Mouse (Mus musculus) left cerebral cortex, adult 9 months (tissue): ENCODE measurements around the gene Meis2.

Experiments
- DNase-seq, 2 experiments: peaks; one replicate each; pipeline ENCODE4 v3.0.0; 2022; ENCODE audit warnings: low spot score in 2 of 2

Gene Meis2

DNA sequence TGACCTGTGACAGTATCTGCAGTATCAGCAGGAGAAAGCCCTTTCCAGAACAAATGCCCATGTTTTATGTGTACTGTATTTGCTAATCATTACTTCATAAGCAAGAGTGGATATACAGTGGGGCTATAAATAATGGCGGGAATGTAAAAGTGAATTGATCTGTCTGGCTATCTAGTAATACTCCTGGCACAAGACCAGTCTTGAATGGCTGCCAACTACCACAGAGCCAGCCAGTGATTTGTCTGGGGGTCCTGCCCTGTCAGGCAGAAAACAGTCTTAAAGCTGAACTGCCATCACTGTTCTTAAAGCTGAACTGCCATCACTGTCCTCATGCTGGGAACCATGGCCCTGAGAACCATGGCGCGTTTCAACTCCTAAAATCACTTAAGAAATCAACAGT, 169.9 kb downstream of the Meis2 start:
- DNase-seq, result no peak

DNA sequence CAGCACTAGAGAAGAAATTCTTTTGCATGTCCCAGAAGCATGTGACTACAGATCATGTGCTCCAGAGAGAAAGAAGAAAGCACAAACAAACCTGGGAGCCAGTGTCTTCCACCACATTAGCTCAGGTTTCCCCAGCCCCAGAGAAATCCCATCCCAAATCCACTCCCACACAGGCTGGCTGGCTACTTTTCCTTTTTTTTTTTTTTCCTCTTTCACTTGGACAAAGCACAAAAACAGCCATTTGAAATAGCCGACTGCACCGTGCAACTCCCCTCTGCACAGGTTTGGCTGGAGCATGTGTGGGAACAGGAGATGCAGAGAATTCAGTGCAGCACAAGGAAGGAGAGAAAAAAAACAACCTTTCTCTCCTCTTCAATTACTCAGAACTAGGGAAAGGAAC, 170.4 kb downstream of the Meis2 start:
- DNase-seq, result no peak

DNA sequence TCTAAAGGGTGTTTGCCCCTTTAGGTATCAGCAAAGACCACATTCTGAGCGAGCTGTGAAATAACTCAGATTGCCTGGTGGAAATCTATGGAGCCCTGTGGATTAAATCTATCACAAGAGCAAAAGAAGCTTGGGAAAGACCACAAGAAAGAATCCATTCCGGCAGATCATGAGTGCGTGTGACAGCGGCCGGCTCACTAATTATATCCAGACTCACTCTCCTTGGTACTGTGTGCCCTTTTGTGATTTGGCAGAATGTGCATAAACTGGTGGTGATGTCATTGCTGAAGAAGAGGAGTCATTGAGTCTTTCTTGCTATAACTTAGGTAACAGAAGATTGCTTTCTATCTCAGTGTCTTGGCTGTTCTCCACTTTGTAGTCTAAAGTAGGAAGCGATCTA, 172.5 kb downstream of the Meis2 start:
- DNase-seq, result no peak

DNA sequence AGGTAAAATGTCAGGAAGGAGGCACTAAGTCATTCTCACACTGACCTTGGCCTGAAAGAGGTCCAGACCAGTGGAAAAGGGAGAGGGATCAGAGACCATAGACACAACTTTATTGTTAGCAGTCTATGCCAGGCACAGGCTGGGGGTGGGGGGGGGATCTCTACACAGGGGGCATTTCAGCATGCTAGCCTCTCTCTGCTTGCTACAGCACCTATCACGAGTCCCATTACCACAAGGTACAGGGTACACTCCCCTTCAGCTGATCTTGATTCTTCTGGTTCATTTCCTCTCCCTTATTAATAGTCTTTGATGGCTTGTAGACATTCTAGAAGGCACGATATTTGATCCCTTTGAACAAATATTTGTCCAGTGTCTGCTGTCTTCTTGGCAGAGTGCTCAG, 174.9 kb downstream of the Meis2 start:
- DNase-seq, result no peak

DNA sequence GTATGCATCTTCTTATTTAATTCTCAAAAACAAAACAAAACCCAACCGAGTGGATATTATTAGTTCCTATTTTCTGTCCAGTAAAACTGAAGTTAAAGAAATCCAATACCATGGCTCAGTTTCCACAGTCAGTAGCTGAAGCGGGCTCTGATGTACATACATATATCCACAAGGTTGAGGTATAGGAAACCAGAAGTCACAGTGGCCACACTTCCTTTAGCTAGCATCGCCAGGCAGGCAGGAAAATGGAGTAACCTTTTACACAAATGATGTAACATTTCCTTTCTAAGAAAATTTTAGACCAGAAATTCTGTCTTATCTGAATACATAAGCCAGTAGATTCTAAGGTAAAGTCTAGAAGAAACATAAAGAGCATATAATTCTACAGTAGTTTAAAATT, 175.6 kb downstream of the Meis2 start:
- DNase-seq, result no peak

DNA sequence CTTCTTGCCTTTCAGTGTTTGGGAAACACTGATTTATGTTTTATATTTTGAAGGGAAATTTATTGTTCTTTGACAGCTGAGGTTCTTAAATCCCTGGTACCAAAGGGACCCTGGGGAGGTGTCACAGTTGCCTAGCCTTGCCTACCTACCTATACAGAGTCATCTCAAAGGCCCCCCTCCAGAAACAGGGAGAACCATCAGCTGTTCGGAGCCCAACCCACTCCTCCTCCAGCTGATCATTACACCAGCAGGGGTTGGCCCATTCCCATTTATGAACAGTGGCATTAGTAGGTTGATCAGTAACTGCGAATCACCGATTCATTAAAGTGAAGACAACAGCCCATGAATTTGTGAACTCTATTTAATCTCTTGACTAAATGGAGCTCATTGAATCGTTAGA, 176.4 kb downstream of the Meis2 start:
- DNase-seq, result no peak

DNA sequence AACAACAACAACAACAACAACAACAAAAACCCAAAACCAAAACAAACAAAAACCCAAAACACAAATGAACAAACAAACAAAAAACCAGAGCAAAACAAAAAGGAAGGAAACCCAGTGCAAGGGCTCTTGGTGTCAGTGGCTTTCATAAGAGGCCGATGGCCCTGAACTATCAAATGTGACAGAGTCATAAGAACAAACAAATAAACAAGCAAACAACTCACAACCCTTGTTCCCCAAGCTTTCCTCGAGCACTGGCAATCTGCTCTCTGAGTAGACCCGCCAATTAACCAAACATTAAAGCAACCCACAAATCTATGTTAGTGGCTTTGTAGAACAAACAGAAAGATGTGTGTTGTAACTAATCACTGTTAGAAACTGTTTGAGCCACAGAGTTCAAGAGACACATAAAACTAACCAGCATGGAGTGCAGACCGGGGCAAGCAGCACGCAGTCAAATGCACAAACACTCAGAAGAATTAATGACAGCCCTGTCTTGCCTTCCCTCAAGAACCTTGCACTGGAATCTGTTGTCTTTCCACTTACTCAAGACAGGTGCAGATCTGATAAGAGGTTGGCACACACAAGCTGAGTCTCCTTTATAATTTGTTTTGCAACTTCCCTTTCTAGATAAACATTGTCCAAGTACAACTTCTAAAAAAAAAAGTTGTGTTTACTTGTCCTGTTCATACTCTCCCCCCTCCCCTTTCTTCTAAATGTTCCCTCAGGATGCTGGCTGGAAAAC, 177.1 kb downstream of the Meis2 start:
- no peak for DNase-seq

DNA sequence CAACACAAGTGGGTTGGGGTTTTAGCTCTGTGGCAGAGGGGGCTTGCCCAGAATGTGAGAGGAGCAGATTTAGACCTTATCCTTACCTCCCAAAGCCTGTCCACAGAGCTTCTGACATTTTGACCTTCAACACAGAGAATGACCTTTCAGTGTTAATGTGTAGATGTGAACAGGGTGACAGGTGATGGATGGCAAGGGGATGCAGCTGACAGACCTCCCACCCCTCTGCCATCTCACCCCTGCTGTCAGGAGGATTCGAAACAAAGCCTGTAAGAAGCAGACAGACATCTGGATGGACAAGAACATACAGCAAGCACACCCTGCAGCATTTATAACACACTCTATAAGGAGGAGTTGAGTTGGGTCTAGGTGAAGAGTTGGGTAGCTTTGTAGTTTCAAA, 178.0 kb downstream of the Meis2 start:
- DNase-seq, result no peak

DNA sequence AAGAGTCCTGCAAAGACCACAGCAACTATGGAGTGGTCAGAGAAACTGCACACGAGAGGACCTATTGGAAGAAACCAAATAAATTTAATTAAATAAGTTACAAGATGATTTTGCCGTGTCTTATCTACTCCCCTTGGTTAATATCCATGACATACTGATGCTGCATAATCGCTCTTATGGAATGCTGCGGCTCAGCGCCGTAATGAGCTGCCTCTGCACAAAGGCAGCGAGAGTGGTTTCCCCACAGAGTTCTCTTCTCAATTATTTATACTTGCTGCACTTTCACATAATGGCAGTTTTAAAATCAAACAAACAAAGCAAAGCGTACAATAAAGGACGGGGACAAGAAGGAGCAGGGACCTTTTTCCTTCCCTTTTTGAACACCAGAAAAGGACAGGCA, 181.5 kb downstream of the Meis2 start:
- no peak for DNase-seq

DNA sequence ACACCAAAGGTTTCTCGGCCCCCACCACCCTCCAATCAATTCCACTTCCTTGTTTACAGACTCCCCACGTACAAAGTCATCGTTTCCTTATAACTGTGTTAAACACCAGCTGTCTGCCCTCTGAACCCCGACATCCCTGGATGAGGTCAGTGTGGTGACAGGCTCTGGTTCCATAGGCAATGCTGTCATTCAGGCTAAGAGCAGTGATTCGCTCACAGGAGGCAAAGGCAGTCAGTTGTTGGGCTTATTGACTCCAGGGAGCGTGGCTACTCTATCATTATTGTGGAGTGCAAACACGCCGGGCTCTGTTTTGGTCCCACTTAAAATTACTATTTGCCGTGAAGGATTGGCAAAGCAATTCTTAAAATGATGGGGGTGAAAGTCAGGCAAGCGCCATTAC, 182.1 kb downstream of the Meis2 start:
- DNase-seq, result no peak

DNA sequence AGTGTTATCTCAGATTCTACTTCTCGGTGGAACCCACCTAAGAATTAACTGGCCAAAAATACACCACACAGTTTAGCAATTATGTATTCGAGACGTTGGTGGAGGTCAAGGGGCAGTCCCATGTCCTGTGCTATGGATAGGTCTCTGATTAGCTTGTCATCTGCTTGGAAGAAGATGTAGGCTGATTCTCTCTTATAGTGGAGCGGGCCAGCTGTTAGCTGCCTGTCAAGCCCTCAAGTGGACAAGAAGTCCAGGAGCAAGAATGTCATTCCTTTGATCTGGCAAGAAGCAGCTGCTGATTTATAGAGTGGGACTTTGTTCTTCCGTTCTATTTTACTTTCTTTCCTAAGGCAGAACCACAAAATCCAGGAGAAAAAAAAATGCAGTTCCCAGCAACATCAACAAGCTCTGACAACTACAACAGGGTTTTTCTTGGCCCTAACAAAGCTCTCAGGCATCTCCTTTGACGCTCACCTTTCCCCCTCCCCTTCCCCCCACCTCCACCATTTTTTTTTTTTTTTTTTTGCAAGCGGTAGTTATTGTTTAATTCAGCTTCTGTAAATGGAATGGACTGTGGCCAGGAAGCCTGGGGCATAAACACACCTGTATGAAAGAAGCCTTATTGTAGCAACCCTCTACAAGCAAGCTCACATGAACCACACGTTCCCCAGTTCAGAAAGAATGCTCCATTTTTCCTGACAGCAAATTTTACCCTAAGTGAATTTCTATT, 189.7 kb downstream of the Meis2 start:
- no peak for DNase-seq

DNA sequence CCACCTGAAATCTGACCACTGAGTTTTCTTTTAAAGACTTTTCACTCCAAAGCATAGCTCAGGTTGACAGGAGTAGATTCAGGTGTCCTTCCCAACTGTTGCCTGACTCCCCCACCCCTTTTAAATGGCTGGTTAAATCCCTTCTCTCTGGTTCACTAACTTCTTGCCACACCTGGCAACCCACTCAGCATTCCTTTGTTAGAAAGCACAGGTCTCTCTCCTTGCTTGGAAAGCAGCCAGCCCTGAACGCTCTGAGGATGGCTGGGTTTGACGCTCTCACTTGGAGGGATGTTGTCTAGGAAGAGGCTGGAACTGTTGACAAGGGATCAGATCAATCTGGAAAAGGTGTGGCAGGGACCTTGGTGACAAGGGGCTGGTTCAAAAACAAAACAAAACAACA, 192.8 kb downstream of the Meis2 start:
- DNase-seq, result no peak

DNA sequence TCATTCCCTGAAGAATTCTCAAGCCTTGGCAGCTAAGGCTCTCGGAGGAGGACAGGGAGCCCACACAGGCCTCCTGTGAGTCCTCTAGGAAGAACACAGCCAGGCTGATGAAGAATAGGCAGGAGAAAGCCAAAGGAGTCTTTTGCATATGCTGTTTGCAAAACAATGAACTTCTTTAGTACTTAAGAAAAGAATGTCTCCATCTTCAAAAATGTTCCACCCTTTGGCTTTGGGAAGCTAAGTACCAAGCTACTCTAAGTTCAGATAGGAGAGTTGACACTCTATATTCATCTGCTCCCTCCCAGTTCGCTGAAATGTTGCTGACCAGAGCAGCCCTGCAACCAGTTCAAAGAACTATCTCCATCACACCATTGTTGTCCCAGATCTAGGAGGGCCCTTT, 195.7 kb downstream of the Meis2 start:
- no peak for DNase-seq

DNA sequence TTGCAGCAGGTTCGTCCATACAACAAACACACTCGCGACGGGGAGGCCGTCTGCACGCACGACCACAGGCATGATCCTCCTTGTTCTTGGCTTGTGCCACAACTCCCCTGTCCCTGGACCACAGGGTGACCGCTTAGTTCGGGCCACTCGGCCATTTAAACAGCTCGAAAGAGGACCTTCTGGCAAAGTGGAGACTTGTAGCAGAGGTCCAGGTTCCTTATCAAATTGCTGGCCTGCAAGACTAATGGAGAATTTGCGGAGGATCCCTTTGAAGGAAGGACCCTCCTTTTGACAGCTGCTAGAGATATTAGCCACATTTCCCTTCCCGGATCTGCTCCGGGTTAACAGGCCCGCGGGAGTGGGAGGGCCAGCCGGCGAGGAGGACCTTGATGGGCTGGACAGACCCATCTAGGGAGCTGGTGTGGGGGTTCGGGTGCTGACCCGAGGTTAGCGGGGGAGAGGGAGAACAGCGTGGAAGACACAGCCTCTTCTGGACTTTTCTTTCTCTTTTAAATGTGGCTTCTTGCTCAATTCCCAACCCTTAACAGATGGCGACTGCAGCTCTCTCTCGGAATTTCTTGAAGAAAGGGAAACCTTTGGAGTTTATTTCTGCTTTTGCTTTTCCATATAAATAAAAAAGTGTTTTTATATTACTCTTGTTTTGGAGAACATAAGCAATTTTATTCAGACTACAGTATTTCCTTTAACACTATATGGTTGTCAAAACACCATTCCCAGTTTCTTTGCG, 204.9 kb downstream of the Meis2 start:
- DNase-seq, result no peak

DNA sequence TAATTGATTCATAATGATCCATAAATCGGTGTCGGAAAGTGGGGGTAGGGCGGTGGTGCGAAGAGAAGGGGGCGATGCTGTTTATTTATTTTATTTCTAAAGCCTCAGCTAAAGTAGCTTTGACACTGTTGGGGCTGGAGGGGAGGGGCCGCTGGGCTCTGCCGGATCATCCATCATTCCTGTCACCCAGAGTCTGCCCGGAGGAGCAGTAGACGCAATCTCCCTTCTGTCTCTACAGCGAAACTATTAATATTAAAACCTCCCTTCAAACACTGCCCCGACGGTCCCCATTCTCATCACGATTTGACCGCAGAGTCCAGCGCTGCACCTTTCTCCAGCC, 205.5 kb downstream of the Meis2 start:
- DNase-seq, result no peak

DNA sequence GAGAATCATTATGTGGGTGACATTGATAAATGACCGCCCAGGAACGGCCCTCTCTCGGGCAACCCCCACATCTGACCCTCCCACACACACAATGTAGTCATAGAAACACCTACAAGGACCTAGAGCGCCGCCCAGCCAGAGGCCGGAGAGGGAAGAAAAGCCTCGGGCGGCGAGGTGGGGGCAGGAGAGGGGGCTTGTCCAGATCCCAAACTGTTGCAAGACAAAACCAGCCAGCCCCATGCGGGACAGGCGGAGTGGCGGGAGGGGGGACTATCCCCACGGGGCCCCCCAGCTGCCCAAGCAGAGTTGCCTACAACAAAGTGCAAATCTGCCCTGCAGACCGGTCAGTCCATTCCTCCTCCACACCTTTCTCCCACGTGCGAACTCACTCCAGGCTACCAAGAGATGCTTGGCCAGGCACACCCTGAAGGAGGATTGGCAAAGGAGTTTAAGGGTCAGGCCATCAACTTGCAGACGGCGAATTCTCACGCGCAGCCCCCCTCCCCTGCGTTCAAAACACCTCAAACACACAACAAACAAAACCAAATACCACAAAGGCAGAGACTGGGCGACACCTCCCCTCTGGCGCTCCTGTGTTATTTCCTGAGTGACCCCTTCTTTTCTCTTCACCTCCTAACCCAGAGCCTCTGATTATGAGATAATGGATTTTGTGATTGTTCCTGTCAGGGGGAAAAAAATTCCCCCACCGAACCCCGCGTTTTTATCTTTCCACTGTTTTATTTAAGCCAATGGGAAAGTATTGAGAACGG, 206.1 kb downstream of the Meis2 start:
- DNase-seq, result no peak

DNA sequence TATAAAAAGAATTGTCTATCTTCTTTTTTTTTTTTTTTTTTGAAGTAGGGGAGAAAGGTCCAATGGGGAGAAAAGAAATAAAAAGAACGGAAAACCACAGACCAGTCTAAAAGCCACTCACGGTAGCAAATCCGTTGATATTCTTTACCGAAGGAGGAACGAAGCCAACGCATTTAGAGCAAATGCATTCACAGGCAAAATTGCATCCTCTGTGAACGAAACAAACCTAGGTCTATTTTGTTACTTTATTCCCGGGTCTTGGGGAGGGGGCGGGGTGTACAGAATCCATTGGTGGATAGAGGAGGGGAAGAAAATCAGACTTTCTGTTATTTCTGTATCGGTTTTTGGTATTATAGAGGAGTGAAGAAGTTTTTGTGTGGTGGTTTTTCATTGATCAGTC, 206.7 kb downstream of the Meis2 start:
- no peak for DNase-seq

DNA sequence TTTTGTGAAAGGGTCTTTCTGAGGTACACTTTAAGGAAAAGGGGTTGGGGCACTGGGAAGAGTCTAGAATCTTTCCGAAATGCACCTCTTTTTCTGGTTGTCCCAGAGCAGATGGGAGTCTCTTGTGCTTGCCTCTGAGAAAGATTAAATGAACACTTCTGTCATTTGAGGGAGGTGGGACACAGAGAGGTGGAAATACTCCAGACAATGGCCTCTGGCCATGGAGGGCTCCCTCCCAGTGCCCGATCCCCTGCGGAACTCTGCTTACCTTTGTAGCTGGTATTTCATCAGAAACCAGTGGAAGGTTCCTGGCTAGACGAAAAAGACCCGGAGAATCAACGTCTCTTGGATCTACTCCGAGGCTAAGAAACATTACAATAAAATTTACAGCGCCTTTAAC, 207.4 kb downstream of the Meis2 start:
- DNase-seq, result no peak

DNA sequence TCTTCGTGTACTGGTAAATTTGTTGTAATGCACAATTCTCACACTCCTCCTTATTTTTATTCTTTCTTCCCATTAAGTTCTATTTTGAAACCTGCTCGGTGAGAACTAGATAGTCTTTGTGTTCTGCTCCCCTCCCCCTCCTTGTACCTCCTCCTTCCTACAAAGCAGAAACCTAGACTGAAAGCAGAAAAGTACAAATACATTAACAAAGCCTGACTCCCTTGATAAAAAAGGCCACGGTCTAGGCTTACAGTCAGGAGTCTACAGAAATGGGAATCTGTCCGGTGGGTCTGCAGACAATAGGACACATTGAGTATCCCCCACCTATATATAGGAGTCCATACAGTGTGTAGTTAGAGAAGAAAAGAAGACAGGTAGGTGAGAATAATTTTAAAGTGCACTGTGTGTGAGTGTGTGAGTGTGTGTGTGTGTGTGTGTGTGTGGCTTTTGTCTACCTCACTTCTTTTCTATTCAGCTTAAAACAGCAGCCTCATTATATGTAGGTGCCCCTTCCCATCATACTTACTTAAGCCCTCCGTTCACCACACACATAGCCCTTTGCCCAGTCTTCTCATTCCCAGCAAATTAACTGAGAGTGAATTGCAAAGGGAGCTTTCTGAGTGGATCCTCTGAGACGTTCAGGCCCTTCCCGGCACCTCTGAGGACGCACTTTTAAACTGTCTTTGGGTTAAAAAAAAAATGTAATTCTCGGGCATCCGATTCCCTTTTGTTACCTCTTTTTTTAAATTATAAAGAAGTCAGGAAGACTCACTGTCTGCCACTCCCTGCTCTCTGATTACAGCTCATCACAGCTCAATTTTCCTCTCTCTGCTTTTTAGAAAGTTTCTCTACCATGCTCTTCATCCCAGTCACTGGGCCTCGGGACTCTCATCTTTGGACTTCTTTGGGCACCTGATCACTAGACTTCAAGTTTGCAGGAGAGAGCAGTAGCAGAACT, 208.2 kb downstream of the Meis2 start:
- no peak for DNase-seq

DNA sequence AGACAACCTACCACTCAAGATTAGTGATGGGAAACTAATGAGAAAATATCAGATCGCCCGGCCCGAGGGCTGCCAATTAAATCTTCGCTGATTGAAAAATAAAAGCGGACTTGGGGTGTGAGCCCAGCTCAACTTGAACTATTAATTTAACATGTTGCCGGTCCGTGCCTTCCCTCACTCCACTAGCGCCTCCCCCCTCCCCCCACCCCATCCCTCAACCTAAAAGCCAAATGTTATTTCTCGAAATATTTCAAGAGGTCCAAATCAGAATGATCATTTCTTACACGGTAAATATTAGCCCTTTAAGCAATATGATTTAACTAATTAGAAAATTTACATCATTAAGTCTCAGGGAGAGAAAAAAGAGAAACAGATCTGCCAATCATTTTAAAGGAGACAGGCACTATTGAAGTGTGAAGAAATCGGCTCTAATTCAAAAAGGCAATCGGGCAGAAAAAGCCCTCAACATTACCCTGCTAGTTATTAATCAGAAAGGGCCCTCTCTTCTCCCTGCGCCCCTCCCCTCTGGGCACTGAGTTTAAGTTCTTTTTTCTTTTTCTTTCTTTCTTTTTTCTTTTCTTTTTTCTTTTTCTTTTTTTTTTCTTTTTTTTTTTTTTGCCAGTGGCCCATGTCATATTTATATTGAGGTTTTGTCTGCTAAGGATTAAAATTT, 209.1 kb downstream of the Meis2 start:
- DNase-seq, result no peak
